Mouse (Mus musculus) heart, embryonic 11.5 days (tissue): ENCODE measurements around the gene Dlx2. TPM values are rescaled to one million over a fixed set of nuclear protein-coding genes. Genes with fewer than 3 reads are reported as not detected.

Experiments
- ATAC-seq: fragments of 200-750 bp; cut with Nextera tagmentation; replicated peaks from 2 replicates; pipeline ENCODE4 v1.8.0; 2017; ENCODE audit warnings: moderate library complexity; ENCODE audit not compliant: insufficient number of reproducible peaks, low FRiP score, low TSS enrichment
- H3K27ac ChIP-seq: fragments of 300-500 bp; sonication (generic); 2 replicates; pipeline ENCODE4 v1.5.1; 2014; ENCODE audit warnings: mild to moderate bottlenecking, low read depth, low read length
- H3K27me3 ChIP-seq: fragments of 300-500 bp; sonication (generic); 2 replicates; pipeline ENCODE4 v1.6.1; 2014; ENCODE audit warnings: mild to moderate bottlenecking, low read length, mixed read lengths; ENCODE audit not compliant: control insufficient read depth, insufficient read depth
- H3K36me3 ChIP-seq: fragments of 300-500 bp; sonication (generic); 2 replicates; pipeline ENCODE4 v1.6.1; 2014; ENCODE audit warnings: mild to moderate bottlenecking, low read length, moderate library complexity, mixed read lengths; ENCODE audit not compliant: control insufficient read depth, insufficient read depth
- H3K4me1 ChIP-seq: fragments of 300-500 bp; sonication (generic); 2 replicates; pipeline ENCODE4 v1.6.1; 2014; ENCODE audit warnings: low read length; ENCODE audit not compliant: control insufficient read depth, insufficient read depth
- H3K4me2 ChIP-seq: fragments of 300-500 bp; sonication (generic); 2 replicates; pipeline ENCODE4 v1.6.1; 2014; ENCODE audit warnings: mild to moderate bottlenecking, moderate library complexity
- H3K4me3 ChIP-seq: fragments of 300-500 bp; sonication (generic); 2 replicates; pipeline ENCODE4 v1.5.1; 2014; ENCODE audit warnings: low read depth, low read length
- H3K9ac ChIP-seq: fragments of 300-500 bp; sonication (generic); 2 replicates; pipeline ENCODE4 v1.6.1; 2014; ENCODE audit warnings: mild to moderate bottlenecking, low read depth, low read length, moderate library complexity
- H3K9me3 ChIP-seq: fragments of 300-500 bp; sonication (generic); replicated peaks from 2 replicates; pipeline ENCODE4 v1.6.1; 2016; ENCODE audit warnings: low read length; ENCODE audit not compliant: control insufficient read depth
- WGBS: fragments of 180-500 bp; shearing (Covaris S2); extraction: QIAGEN DNeasy Blood & Tissue Kit; methylation state at CpG from one replicate; pipeline ENCODE4 v1.1.7; 2014; ENCODE audit not compliant: insufficient replicate concordance; 5-methylcytosine and 5-hydroxymethylcytosine counted together
- polyA plus RNA-seq: library from polyadenylated mRNA; unstranded; fragments of >200 nt; fragmentation: Nextera tagmentation; extraction: Ambion mirVana; gene quantifications from 2 replicates; pipeline ENCODE4 v1.2.1, GENCODE M21; 2014

Dlx2 gene
- 0.65 and 1.3 TPM in 2 replicates for polyA plus RNA-seq

- Histone ChIP-seq H3K36me3 (no peaks in the 10 kb centered on the region), H3K4me2 (peak within 1 kb of the TSS; percentile 99), H3K9ac (peak within 1 kb of the TSS; percentile 44; the same call in 1 of the 2 replicates), H3K27me3 (peaks cover 93% of the 10 kb centered on the region), H3K27ac (no peak within 1 kb of the TSS), H3K9me3 (no peaks in the 10 kb centered on the region), H3K4me1 (peaks cover 17% of the 10 kb centered on the region), H3K4me3 (peak within 1 kb of the TSS; percentile 63)
- 0 out of 2 replicates have a peak, but pooled peaks have one; percentile 31 for ATAC-seq
- WGBS, result 1% methylated on average over 37 of the region's 37 CpGs
These were observed at the start of gene Dlx2 for GRCm38 (mm10) chr2:71546640-71547071. Gene Dlx2 (minus strand): TSS chr2:71546754.

- H3K27ac ChIP-seq, result no peak overlapping the region
- H3K9ac ChIP-seq, result no peak overlapping the region
- no peak overlapping the region for H3K4me2 ChIP-seq
- WGBS, result 61% methylated on average over 7 of the region's 7 CpGs
- no peak for ATAC-seq
- no peaks in the 10 kb centered on the region for H3K4me1 ChIP-seq
- peaks cover 4% of the 10 kb centered on the region; the same call in 1 of the 2 replicates for H3K27me3 ChIP-seq
- H3K4me3 ChIP-seq, result no peak overlapping the region
- no peaks in the 10 kb centered on the region for H3K9me3 ChIP-seq
- no peaks in the 10 kb centered on the region for H3K36me3 ChIP-seq
These were observed 47.9 kb upstream of the Dlx2 start for GRCm38 (mm10) chr2:71594466-71594865.

- Histone ChIP-seq H3K4me3 (no peak overlapping the region), H3K27me3 (no peaks in the 10 kb centered on the region), H3K9ac (no peak overlapping the region), H3K4me2 (no peak overlapping the region), H3K9me3 (no peaks in the 10 kb centered on the region), H3K4me1 (no peaks in the 10 kb centered on the region), H3K36me3 (no peaks in the 10 kb centered on the region), H3K27ac (no peak overlapping the region)
- 83% methylated on average over 9 of the region's 9 CpGs for WGBS
- ATAC-seq, result no peak
These were observed 42.6 kb upstream of the Dlx2 start for GRCm38 (mm10) chr2:71589114-71589513.

- Histone ChIP-seq H3K27me3 (no peaks in the 10 kb centered on the region), H3K4me1 (peaks cover 6% of the 10 kb centered on the region; the same call in 1 of the 2 replicates), H3K4me2 (peak overlapping the region; percentile 73), H3K36me3 (no peaks in the 10 kb centered on the region), H3K27ac (no peak overlapping the region), H3K9ac (peak overlapping the region; percentile 70; the same call in 1 of the 2 replicates), H3K9me3 (no peaks in the 10 kb centered on the region), H3K4me3 (peak overlapping the region; percentile 55)
- no peak for ATAC-seq
- 59% methylated on average over 5 of the region's 5 CpGs for WGBS
These were observed 34.9 kb upstream of the Dlx2 start for GRCm38 (mm10) chr2:71581488-71581887.

GRCm38 (mm10) chr2:71580632-71581466, 34.3 kb upstream of the Dlx2 start:
- H3K9ac ChIP-seq, result peak overlapping the region; percentile 70
- H3K4me2 ChIP-seq, result peak overlapping the region; percentile 73
- H3K36me3 ChIP-seq, result no peaks in the 10 kb centered on the region
- peaks cover 6% of the 10 kb centered on the region; the same call in 1 of the 2 replicates for H3K4me1 ChIP-seq
- H3K4me3 ChIP-seq, result peak overlapping the region; percentile 55
- H3K27ac ChIP-seq, result no peak overlapping the region
- H3K27me3 ChIP-seq, result no peaks in the 10 kb centered on the region
- H3K9me3 ChIP-seq, result no peaks in the 10 kb centered on the region
- ATAC-seq, result peak; percentile 63; the same call in 1 of the 2 replicates
- 10% methylated on average over 50 of the region's 50 CpGs for WGBS

- H3K4me1 ChIP-seq, result 0 out of 2 replicates have a peak, but pooled peaks cover 3% of the 10 kb centered on the region
- no peaks in the 10 kb centered on the region for H3K27me3 ChIP-seq
- WGBS, result 82% methylated on average over 2 of the region's 2 CpGs
- H3K27ac ChIP-seq, result no peak overlapping the region
- no peaks in the 10 kb centered on the region for H3K9me3 ChIP-seq
- no peak overlapping the region for H3K9ac ChIP-seq
- no peak overlapping the region for H3K4me3 ChIP-seq
- no peak overlapping the region for H3K4me2 ChIP-seq
- no peak for ATAC-seq
- no peaks in the 10 kb centered on the region for H3K36me3 ChIP-seq
These were observed 30.5 kb upstream of the Dlx2 start for GRCm38 (mm10) chr2:71577059-71577458.

- Histone ChIP-seq H3K9me3 (no peaks in the 10 kb centered on the region), H3K27me3 (no peaks in the 10 kb centered on the region), H3K27ac (no peak overlapping the region), H3K4me1 (no peaks in the 10 kb centered on the region), H3K4me2 (no peak overlapping the region), H3K4me3 (no peak overlapping the region), H3K9ac (no peak overlapping the region), H3K36me3 (no peaks in the 10 kb centered on the region)
- ATAC-seq, result no peak
- 44% methylated on average over 4 of the region's 4 CpGs for WGBS
These were observed 27.2 kb upstream of the Dlx2 start for GRCm38 (mm10) chr2:71573736-71574135.

- H3K27me3 ChIP-seq, result no peaks in the 10 kb centered on the region
- no peak overlapping the region for H3K4me2 ChIP-seq
- H3K9ac ChIP-seq, result no peak overlapping the region
- no peak for ATAC-seq
- H3K4me3 ChIP-seq, result no peak overlapping the region
- no peak overlapping the region for H3K27ac ChIP-seq
- no peaks in the 10 kb centered on the region for H3K4me1 ChIP-seq
- WGBS, result 65% methylated on average over 9 of the region's 9 CpGs
- H3K36me3 ChIP-seq, result no peaks in the 10 kb centered on the region
- no peaks in the 10 kb centered on the region for H3K9me3 ChIP-seq
These were observed 19.9 kb upstream of the Dlx2 start for GRCm38 (mm10) chr2:71566466-71566865.
